Mouse (Mus musculus): ENCODE measurements around the gene Hacd3.

Gene Hacd3

DNA sequence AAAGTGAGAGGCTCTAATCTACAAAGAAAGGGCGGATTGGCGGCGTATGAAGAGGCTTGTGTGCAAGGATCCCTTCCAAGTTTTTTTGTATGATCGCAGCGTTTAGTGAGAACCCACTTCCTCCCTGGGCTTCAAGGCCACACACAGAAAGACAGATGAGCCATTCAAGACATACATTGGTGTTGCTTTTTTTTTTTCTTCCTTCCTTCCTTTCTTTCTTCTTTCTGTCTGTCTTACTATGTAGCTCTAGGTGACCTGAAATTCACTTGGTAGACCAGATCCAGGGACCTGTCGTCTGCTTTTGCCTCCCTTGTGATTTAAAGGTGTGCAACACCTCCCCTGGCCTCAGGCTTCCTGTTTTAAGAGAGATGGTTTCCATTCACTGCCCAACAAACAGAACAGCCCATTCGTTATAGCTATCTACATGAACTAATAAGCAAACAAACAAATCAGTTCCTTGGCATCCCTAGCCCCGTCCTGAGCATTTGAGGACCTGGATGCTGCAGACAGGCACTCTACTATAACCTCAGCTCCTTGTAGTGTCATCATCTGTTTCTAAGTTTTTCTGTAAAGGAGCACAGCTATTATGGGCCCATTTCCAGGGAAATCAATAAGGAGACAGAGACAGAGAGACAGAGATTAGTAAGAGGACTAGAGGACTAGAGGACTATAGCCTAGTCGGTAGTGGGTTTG is 540 bp upstream of the Hacd3 start:
- POLR2A ChIA-PET = interaction anchor here (0.6 to 5.2 kb wide), 73 partner anchors 8 to 741 kb away, joined by 3 to 83 read pairs (median 4); partner anchors contain the start of genes Dpp8 (in 3 of the 4), Slc24a1 (in 2 of the 4), Dennd4a (in 1 of the 4) and Parp16 (in 1 of the 4)
- CTCF ChIA-PET = interaction anchor here in 3 of 4 experiments (0.6 to 2.8 kb wide), 15 partner anchors 9 to 167 kb away, joined by 3 to 27 read pairs (median 4); partner anchors contain the start of gene Dpp8 (in 2 of the 3)

DNA sequence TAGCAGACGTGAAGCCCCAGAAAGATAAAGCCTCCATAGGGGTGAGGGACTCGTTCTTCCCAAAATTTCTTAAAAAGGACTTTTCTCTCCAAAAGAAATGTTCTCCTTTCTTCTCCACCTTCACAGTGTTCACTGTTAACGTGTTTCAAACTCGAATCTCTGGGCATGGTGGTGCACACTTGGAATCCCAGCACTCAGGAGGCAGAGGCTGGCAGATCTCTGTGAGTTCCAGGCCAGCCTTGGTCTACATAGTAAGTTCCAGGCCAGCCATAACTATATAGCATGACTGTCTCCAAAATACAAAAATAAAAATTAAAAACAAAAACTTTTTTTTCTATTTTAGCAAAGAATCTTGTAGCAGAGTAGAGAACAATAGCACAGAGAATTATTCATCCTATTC is 1.4 kb downstream of the Hacd3 start:
- POLR2A ChIA-PET = interaction anchor here in 3 of 4 experiments (1.1 to 5.2 kb wide), 7 partner anchors 8 to 176 kb away, joined by 4 to 83 read pairs (median 14); partner anchors contain the start of genes Dpp8 (in 2 of the 3) and Parp16 (in 1 of the 3)
- CTCF ChIA-PET = interaction anchor here in 2 of 4 experiments (0.6 to 2.8 kb wide), 3 partner anchors 11 to 223 kb away, joined by 3 to 27 read pairs (median 20); partner anchors contain the start of gene Dpp8 (in 2 of the 2)

DNA sequence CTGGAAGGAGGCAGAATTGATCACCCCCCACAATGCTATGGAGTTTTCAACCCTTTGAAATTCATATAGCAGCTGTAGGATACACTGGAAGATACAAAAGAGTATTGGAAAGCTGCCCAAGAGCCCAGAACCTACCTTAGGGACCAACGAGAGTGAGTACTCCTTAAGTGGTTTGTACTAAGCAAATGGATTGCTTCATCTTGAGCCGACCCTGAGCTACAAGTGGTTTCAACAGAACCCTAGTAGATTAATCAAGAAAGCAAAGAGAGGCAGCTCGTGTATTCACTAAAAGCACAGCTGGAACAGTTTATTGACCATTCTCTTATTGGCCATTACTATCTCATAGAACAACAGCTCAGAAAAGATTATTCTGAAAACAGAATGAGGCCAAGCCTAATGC is 2.3 kb downstream of the Hacd3 start:
- CTCF ChIA-PET = interaction anchor here in 1 of 4 experiments (0.9 to 1.0 kb wide), 2 partner anchors 10 to 13 kb away, joined by 3 to 4 read pairs; partner anchors contain the start of gene Dpp8
- POLR2A ChIA-PET = interaction anchor here in 2 of 4 experiments (0.9 to 5.2 kb wide), 3 partner anchors 10 to 12 kb away, joined by 3 to 83 read pairs (median 9); partner anchors contain the start of gene Dpp8 (in 1 of the 2)

DNA sequence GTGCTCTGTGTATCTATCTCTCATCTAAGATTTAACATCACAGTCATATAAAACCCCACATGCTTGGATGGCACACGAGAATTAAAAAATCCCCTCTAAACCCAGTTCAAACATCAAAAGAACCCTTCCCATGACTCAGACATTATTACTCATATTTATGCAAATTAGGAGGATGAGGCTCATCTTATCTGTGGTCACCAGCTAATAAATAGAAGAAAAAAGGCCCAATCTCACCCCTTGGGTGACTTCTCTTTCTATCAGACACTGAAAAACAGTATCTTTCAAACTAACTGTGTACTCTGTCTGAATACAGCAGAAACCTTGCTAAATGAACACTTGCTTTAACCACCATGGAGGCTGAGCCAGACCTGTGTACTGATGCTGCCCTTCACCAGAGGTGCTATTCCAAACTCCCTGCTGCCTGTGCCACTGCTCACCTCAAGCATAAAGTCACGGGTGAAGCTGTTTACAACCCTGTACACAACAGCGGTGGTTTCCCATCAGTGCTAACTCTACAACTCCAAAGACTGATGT is 2.8 kb downstream of the Hacd3 start:
- POLR2A ChIA-PET = interaction anchor here in 2 of 4 experiments (1.3 to 5.2 kb wide), 2 partner anchors 12 to 13 kb away, joined by 9 to 83 read pairs; partner anchors contain the start of gene Dpp8 (in 1 of the 2)
- CTCF ChIA-PET = interaction anchor here in 2 of 4 experiments (0.6 to 1.6 kb wide), 4 partner anchors 9 to 110 kb away, joined by 3 to 6 read pairs (median 4); partner anchors contain the start of gene Dpp8 (in 1 of the 2)

DNA sequence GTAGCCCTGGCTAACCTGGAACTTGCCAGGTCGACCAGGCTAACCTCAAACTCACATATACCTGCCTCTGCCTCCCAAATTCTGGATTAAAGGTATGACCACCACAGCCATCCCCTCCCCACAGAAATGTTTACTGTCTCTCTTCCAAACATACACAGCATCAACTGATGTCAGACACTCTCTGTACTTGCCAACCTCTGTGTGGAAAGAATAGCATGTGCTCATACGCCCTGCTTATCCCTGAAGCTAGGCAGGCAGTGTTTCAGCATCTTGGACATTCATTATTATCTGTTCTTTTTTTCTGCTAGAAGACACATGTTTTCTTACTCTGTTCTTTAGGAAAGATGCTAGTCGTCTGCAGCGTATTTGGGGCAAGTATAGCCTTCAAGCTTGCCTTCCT is 3.6 kb downstream of the Hacd3 start:
- CTCF ChIA-PET = interaction anchor here in 2 of 4 experiments (0.6 to 1.6 kb wide), 2 partner anchors 63 to 110 kb away, joined by 4 to 6 read pairs; no protein-coding TSS in a partner anchor
- POLR2A ChIA-PET = interaction anchor here in 1 of 4 experiments (5.2 kb wide), 1 partner anchor 13 kb away, joined by 83 read pairs; the partner anchor contains the start of gene Dpp8

DNA sequence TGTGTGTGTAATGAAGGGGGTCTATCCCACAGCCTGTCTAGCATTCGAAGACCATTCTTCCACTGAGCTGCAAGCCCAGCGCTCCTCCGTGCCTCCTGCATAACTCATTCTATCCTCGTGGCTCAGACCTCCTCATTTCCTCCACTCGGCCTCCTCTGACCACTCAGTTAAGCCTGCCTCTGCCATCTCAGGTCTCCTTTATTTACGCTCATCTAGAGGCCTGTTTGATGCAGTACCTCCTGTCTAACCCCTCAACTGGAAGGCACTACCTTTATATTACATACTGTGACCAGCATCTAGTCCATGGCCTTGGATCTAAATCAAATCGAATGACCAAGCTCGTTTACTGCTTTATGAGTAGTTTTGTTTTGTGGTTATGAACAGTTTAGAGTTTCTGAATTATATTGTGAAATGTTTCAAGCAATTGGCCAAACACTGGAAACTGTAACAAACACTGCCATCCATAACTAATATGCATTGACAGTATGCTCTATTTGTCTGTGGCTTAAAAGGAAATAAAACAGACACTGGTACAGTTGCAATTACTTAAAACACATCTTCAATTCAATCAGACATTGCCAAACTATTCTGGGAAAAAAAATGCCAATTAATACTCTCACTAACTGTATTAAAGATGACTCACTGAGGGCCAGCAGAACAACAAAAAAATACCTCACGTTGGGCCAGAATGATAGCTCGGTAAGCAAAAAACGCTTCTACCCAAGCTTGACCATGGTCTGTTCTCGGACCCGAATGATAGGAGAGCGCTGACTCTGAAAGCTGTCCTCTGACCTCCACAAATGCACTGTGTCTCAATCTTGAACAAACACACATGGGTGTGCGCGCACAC is 4.3 kb downstream of the Hacd3 start:
- ChIA-PET POLR2A (interaction anchor here in 2 of 4 experiments (1.2 to 5.2 kb wide), 5 partner anchors 14 to 179 kb away, joined by 3 to 83 read pairs (median 3); partner anchors contain the start of gene Dpp8 (in 1 of the 2)), CTCF (interaction anchor here in 1 of 4 experiments (1.6 kb wide), 1 partner anchor 111 kb away, joined by 4 read pairs; no protein-coding TSS in a partner anchor)

DNA sequence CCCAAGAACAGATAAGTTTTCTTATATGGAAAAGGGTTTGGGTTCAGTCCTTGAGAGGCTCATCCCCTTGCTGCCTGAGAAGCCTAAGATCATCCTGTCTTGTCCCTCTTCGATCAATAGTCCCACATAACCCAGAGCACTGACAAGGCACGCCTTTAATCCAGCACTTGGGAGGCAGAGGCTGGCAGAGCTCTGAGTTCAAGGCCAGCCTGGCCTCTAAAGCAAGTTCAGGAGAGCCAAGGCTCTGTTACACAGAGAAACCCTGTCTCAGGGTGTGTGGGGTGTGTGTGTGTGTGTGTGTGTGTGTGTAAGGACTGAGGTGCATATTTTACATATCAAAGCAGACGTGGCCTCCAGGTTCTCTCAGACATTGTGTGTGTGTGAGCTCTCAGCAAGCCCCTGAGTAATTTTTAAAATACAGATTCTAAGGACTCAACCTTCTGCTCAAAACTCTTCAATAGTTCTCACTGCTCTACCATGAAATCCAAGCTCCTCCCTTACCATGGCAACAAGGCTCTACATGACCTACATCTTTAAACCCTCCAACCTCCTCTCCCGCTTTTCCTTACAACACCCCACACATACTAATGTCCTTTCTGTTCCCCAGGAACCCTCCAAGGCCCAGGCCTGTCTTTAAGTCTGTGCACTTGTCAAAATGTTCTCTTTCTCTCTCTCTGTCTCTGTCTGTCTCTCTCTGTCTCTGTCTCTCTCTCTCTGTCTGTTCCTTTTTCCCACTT is 5.1 kb downstream of the Hacd3 start:
- ChIA-PET CTCF (no interaction called here), POLR2A (interaction anchor here in 2 of 4 experiments (0.7 to 1.5 kb wide), 8 partner anchors 9 to 180 kb away, joined by 3 to 6 read pairs (median 3); partner anchors contain the start of gene Dpp8 (in 1 of the 2))

DNA sequence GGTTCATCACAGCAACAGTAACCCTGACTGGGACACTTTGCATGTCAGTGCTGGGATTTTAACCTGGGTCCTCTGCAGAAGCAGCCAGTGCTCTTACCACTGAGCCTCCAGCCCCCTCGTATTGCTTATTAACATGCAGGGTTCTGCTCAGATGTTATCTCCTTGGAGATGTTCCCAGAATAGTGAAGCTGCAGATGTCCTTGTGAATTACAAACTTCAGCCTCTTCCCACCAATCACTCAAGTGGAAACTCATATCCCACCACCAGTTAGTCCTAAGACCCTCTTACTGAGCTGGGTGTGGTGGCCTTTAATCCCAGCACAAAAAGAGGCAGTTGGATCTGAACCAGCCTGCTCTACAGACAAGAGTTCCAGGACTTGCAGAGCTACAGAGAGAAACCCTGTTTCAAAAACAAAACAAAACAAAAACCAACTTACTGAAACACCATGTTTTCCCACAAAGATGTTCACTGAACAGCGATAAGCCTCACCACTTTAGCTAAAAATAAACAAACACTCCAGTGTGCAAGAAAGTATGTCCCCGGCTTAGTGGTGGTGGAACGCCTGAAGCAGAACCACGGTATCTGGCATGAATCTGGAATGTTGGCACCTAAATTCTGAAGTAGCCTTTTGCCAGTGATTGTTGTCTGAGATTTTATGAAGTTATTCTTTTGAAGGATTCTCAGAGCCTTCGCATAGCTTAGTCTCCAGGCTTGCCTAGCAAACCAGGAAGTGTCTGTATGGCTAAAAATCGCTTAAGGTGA is 5.9 kb downstream of the Hacd3 start:
- POLR2A ChIA-PET = interaction anchor here in 3 of 4 experiments (0.7 to 1.5 kb wide), 8 partner anchors 10 to 181 kb away, joined by 3 to 6 read pairs (median 3); partner anchors contain the start of gene Dpp8 (in 1 of the 3)
- CTCF ChIA-PET = no interaction called here

DNA sequence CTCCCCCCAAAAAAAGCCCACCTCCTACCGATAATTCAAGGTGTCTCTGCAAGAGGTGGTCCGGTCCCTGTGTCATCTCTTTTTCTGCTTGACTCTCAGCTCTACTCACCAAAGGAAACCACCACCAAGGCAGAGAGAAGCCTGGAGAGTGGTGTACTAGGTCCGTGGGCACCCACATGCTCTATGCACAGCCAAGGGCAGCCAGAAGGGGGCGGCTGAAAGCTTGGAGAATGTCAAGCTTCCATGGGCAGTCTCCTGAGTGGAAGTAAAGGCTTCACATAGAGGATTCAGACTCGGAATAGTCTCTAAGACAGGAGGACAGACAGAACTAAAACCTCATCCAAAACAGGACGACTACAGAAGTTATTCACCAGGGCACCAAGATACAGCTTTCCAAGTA is 10.2 kb downstream of the Hacd3 start:
- POLR2A ChIA-PET = interaction anchor here in 3 of 4 experiments (0.8 to 3.5 kb wide), 13 partner anchors 10 to 185 kb away, joined by 3 to 28 read pairs (median 4); partner anchors contain the start of genes Hacd3 (in 3 of the 3) and Dpp8 (in 2 of the 3)
- CTCF ChIA-PET = interaction anchor here in 3 of 4 experiments (0.6 to 3.0 kb wide), 29 partner anchors 8 to 449 kb away, joined by 3 to 14 read pairs (median 4); partner anchors contain the start of genes Hacd3 (in 2 of the 3) and Dpp8 (in 1 of the 3)

DNA sequence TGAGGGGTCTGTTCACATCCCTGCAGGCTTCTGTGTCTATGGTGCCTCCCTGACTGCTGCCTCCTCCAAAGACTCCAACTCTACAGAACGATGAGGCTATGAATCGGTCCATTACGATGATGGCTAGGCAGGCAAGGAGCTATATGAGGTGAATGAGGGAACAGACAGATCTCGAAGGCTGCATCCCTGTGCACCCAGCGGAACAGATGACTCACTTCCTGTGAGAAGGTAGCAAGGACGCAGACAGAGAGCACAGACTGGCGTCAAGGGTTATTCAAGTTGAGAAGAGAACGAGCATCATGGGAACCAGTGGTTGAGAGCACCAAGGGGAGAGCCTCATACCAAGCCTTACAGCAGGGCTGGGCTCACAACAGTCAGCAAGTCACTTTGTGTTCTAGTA is 10.9 kb downstream of the Hacd3 start:
- CTCF ChIA-PET = interaction anchor here (0.5 to 3.0 kb wide), 16 partner anchors 8 to 1117 kb away, joined by 3 to 14 read pairs (median 4); partner anchors contain the start of gene Dpp8 (in 1 of the 4)
- POLR2A ChIA-PET = interaction anchor here in 2 of 4 experiments (0.8 to 3.5 kb wide), 8 partner anchors 11 to 185 kb away, joined by 3 to 28 read pairs (median 6); partner anchors contain the start of genes Dpp8 (in 2 of the 2) and Hacd3 (in 2 of the 2)

DNA sequence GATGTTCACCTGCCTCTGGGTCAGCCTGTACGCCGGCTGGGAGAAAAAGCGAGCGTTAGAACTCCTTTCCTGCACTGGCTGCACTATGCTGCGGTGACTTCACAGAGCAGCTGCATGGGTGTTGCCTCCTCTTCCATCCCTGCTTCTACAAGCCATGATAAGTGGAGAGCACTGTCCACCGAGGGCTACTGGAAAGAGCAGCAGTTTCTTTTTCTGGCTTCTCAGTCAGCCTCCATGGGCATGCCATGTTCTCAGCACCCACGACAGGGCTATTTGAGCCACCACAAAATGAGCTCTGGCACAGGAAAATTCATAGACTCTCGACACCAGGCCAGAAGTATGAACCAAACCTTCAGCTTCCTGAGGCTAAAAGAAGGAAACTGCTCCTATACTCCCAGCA is 15.8 kb downstream of the Hacd3 start:
- POLR2A ChIA-PET = interaction anchor here in 3 of 4 experiments (0.7 to 3.4 kb wide), 7 partner anchors 10 to 209 kb away, joined by 3 to 15 read pairs (median 3); partner anchors contain the start of gene Hacd3 (in 2 of the 3)
- CTCF ChIA-PET = interaction anchor here in 1 of 4 experiments (0.6 kb wide), 1 partner anchor 220 kb away, joined by 4 read pairs; no protein-coding TSS in a partner anchor

DNA sequence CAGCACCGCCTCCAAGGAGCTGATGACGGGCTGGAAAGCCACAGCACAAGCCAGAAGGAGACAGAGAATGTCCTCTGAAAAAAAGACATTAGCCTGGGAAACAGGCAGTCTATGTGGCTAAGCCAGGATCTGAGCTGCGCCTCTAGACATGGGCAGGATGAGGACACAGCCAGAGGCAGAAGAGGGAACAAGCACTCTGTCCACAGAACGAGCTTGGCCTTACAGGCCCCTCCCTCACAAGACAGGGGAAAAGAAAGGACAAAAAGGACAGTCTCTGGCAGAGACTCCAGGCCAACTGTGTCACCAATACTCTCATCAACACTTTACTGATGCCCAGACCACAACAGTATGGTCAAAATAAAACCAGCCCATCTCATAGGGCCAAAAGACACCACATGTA is 20.0 kb downstream of the Hacd3 start:
- ChIA-PET CTCF (interaction anchor here in 1 of 4 experiments (0.5 to 1.2 kb wide), 3 partner anchors 10 to 163 kb away, joined by 3 to 5 read pairs (median 5); no protein-coding TSS in a partner anchor), POLR2A (interaction anchor here in 2 of 4 experiments (0.5 to 1.5 kb wide), 10 partner anchors 10 to 291 kb away, joined by 3 to 6 read pairs (median 4); partner anchors contain the start of genes Hacd3 (in 2 of the 2) and Dennd4a (in 1 of the 2))

DNA sequence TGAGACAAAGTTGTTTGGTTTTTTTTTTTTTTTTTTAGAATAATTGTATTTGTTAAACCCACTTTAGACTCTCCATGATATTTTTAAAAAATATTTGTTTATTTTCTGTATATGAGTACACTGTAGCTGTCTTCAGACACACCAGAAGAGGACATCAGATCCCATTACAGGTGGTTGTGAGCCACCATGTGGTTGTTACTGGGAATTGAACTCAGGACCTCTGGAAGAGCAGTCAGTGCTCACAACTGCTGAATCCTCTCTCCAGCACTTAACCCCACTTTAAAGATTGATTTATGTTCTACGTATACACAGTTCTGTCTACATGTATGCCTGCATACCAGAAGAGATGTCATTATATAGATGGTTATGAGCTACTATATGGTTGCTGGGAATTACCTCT is 26.0 kb downstream of the Hacd3 start:
- POLR2A ChIA-PET = interaction anchor here in 2 of 4 experiments (0.9 to 1.8 kb wide), 9 partner anchors 10 to 38 kb away, joined by 3 to 8 read pairs (median 3); no protein-coding TSS in a partner anchor
- CTCF ChIA-PET = interaction anchor here in 2 of 4 experiments (0.7 to 1.6 kb wide), 5 partner anchors 9 to 481 kb away, joined by 3 to 5 read pairs (median 3); no protein-coding TSS in a partner anchor

DNA sequence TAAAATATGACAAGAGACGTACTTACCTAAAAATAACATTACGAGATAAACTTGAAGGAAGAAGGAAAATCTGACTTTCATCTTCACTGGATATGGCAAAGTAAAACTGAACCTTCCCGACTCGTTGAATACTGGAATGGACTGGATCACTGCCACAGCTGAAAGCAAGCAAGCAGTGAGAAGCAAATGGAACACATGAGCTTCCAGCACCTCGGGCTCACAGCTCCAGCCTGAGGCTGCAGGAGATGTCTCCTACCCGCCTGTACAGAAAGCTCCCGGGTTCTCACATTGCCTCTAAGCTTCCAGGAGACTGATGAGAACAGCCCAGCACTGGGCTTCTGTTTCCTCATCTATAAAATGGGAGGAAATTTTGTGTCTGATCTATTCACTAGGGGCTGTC is 31.2 kb downstream of the Hacd3 start:
- ChIA-PET CTCF (interaction anchor here in 2 of 4 experiments (0.6 to 1.5 kb wide), 2 partner anchors 18 to 870 kb away, joined by 3 to 7 read pairs; no protein-coding TSS in a partner anchor), POLR2A (interaction anchor here (0.5 to 3.0 kb wide), 8 partner anchors 9 to 191 kb away, joined by 3 to 7 read pairs (median 4); no protein-coding TSS in a partner anchor)

DNA sequence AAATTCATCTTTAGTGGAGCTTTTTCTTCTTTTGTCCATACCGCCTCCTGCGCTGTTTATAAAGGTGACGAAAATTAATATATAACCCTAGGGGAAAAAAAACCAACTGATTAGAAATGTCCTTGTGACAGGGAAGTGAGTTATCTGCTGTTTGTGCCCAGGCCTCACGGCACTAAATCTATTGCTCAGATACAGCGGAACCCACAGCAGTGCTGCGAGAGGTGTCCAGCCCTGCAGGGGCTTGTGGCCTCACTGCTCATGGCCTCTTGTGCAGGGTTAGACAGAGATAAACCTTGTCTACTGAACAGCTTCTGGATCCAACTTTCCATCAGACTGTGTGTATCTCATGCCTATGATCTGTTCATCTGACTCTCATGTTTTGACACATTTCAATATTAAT is 33.0 kb downstream of the Hacd3 start:
- ChIA-PET CTCF (interaction anchor here in 1 of 4 experiments (0.7 kb wide), 1 partner anchor 43 kb away, joined by 3 read pairs; no protein-coding TSS in a partner anchor), POLR2A (interaction anchor here in 2 of 4 experiments (0.6 to 3.0 kb wide), 4 partner anchors 9 to 17 kb away, joined by 3 to 11 read pairs (median 4); no protein-coding TSS in a partner anchor)
